Mouse (Mus musculus) brain, adult 2 months (tissue): ENCODE measurements around the gene Uimc1.
A peak's percentile ranks its signal among the peaks of the same experiment; 100 is the strongest.
"Not testable (repeated sequence)": the region's sequence is repeated elsewhere in the genome, so short reads cannot be mapped to it uniquely, and the experiment has no call there.

Experiments used
- DNase-seq: peaks from one replicate; pipeline ENCODE4 v3.0.0; 2011; ENCODE audit warnings: low read depth, low spot score

Uimc1 gene

GRCm38 (mm10) chr13:55099726-55100478 is at the start of gene Uimc1:
Gene Uimc1 (minus strand): TSS chr13:55100300.
- peak; percentile 90 for DNase-seq

- DNase-seq, result no peak
Measured at GRCm38 (mm10) chr13:55140271-55140670, 40.2 kb upstream of the Uimc1 start.

GRCm38 (mm10) chr13:55135382-55135781 is 35.3 kb upstream of the Uimc1 start:
- peak; percentile 47 for DNase-seq

DNA sequence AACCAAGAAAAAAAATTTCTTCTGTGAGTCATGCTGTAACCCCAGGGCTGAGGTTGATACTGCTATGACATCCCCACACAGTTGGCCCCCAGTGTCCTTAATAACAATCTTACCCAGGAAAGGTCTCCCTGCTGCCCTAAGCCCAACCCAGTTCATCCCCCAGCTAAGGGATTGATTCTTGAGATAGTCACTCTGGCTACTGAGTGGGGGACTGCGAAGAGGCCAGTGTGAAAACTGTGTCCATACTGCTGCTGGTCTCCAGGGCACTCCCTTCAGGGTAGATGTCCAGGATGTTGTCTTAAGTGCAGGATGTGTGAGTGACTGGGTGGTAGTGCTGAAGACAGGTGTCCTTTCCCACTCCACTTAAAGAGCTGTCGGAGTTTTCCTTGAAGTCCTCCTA is 33.3 kb upstream of the Uimc1 start, which contains the start of gene Gm17617:
Gene Gm17617, minus strand, starts transcription at position 101 of the 400 bp plus-strand sequence.
- no peak for DNase-seq

GRCm38 (mm10) chr13:55124903-55125302 is 24.8 kb upstream of the Uimc1 start:
- DNase-seq, result no peak

DNA sequence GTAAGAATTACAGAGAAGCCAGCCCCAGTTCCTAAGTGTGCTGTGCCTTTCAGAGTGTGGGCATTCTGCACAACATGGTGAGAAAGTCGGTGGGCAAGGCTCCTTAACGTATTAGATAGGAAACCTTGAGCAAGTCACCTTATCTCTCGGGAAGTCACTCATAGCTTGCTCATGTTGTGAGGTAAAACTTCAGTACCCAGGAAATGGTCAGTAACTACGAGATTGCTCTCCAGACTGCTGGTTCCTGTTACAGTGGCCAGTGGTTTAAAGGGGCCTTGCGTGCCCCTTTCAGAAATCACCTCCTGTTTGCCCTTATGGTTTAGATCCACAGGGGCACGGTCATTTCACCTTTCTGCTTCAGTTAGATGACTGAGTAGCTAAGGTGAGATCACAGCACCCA is 14.3 kb upstream of the Uimc1 start:
- DNase-seq, result no peak

DNA sequence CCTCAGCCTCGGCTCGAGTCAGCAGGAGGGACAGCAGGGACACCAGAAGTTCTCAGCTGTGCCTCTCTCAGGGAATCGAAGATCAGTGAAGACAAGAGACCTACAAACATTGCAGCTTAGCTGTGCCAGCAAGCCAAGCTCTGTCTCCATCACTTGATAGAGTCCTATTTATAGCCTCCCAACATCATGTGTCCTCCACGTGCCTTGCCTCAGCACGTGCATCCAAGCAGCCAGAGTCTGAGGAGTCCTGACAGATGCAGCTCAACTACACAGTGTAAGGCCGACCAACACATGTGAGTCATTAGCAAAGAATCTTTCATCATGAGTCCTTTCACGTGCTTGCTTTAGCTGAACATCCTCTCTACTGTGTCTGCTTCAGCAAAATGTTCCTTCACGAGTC is 7.6 kb upstream of the Uimc1 start:
- peak; percentile 68 for DNase-seq

- no peak for DNase-seq
Measured at GRCm38 (mm10) chr13:55107116-55107515, 7.0 kb upstream of the Uimc1 start.

DNA sequence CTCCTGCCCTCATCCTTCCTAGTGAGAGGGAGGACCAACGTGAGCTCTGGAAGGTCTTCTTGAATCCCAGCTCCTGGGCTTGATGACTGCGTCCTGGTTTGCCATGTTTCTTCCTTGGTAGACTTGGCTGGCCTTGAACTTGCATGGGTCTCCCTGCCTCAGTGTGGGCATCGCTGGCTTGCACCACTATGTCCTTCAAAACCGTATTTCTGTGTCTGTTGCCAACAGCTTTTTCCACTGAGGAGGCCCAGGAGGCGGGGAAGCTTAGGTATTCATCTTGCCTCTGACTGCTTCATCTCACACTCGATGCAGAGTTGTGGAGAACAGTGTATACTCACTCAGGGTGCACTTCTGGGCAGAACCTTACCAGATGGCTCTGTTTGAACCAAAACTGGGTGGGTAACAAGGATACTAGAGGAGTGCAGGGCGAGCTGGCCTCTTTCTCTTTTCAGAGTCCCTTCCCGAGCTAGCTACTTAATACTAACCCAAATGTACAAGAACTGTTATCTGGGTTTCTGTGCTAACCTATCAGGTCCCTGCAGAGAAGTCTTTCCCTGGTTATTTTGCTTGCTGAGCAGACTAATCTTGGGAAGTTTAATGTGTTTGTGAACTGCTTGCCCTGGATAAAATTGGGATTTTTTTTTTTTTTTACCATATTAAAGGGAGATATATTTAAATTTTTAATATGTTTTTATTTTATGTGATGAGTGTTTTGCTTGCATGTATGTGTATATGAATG is 6.0 kb upstream of the Uimc1 start:
- peak; percentile 22 for DNase-seq

DNA sequence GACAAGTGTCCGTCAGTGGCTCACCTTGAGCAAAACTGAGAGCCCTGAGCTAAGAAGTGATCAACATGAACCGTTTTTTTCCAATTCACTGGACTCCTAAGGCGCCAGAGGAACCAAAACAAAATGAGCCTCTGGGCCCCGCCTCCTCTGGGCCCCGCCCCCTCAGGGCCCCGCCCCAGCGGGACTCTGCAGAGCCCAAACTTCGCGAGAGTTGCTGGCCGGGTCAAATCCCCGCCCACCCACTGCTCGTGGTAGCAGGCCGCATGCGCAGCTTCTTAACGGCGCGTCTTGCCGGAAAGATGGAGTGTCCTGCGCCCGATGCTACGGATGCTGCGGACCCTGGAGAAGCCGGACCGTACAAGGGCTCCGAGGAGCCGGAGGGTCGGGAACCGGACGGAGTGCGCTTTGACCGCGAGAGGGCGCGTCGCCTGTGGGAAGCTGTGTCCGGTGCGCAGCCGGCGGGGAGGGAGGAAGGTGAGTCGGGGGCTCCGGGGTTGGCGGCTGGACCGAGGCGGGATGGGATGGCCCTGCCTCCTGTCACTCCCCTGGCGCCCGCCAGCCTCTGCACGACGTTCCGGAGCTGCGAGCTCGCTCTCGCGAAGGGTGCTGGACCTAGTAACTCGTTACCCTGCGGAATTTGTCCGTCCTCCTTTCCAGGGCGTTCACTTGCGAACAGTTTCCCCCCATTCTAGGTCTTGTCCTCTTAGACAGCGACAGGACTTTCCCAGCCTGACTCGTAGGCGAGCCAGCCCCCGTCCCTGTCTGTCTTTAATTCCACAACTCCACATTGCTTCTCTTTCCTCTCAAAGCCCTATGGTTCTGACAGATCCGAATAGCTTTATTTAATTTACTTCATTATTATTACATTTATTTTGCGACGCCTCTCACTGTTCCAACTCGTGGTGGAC is 5.2 kb upstream of the Uimc1 start, which contains the start of gene Zfp346:
Gene Zfp346, plus strand, starts transcription at position 267 of the 908 bp plus-strand sequence.
- DNase-seq, result peak; percentile 98

GRCm38 (mm10) chr13:55103351-55103750 is 3.3 kb upstream of the Uimc1 start:
- DNase-seq, result no peak

DNA sequence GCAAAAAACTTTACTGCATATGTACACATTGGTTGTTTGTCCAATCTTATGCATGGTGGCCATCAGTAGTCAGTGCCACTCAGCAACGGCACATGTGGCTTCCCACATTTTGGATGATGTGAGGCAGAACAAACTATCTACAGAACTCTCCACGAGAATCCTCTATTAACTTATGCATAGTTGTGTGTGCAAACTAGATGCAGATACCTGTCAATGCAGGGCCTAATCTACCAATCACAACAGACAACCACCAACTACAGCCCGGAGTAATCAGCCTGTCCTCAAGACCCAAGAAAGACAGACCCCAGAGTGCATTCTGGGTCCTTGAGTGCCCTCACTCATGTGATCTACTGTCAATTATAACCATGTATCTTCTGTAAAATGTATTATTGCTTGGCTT is 2.3 kb upstream of the Uimc1 start:
- no peak for DNase-seq

- no peak for DNase-seq
Measured at GRCm38 (mm10) chr13:55101627-55102026, 1.5 kb upstream of the Uimc1 start.

GRCm38 (mm10) chr13:55099066-55099725 is 904 bp downstream of the Uimc1 start:
- DNase-seq, result peak; percentile 38

GRCm38 (mm10) chr13:55097841-55098240 is 2.3 kb downstream of the Uimc1 start:
- not testable (repeated sequence) for DNase-seq

GRCm38 (mm10) chr13:55092588-55092987 is 7.5 kb downstream of the Uimc1 start:
- DNase-seq, result peak; percentile 82

DNA sequence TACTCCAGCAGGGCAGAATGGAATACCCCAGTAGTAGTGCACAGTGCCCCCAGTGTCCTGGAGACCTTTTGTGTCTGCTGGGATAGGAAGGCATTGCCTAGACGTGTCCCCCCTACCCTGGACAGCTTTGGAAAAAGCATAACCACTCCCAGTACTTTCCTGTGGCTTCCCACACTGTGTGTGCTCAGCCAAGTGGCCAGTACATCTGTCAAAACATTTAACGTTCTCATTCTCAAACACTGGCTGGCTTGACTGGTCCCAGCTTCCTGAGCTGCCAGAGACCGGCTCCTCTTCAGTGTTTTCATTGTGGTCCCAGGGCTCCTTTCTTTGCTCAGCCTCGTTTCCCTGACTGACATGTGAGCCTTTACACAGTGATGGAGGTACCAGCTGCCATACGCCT is 24.5 kb downstream of the Uimc1 start:
- DNase-seq, result no peak

- DNase-seq, result peak; percentile 66
Measured at GRCm38 (mm10) chr13:55071322-55071721, 28.8 kb downstream of the Uimc1 start.

DNA sequence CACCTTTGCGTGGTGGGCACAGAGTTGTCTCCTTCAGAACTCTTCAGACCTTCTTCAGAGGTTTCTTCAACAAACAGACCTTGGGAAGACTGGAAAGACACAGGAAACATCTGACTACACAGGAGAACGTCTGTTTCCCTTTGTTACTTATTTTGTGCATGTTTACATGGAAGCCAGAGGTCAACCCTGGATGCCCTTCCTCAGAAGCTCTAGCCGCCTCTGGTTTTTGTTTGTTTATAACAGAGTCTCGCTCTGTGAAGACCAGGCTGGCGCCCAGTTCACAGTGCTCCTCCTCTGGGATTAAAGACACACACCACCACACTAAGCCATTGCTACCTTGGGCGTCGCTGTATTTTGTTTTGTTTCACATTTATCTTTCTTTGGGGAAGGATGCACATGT is 30.4 kb downstream of the Uimc1 start:
- no peak for DNase-seq

DNA sequence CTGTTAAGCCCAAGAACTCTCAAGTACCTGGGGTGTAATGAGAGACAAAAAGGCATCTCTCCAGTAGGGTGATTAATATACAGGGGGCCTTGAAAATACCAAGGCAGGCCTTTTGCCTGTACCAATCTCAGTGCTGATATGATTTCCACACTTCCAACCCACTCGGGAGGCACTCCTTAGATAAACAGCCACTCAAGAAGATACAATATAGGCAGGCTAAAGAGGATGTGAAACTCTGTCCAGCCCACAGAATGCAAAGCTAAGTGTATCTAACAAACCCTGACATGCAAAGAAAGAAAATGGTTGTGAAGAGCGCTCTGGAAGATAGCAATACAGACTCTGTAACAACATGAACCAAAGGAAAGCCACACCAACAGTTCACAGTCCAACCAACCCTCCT is 36.8 kb downstream of the Uimc1 start:
- DNase-seq, result no peak

DNA sequence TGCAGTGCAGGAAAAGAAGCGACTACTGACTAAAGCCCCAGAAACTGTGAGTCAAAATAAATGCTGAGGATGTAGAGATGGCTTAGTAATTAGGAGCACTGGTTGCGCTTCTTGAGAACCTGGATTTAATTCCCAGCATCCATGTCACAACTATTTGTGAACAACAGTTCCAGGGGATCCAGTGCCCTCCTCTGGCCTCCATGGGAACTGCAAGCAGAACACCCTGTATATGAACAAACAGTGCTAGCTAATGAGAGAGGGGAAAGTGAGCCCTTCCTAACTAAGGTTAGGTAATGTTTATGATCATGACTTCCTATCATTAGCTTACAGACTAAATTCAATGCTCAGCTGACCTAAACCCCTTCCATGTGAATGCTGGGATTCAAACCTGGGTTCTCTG is 42.1 kb downstream of the Uimc1 start:
- DNase-seq, result peak; percentile 14
